8 mouse cellular contexts compared by ENCODE assay signal in the genomic region with DNA sequence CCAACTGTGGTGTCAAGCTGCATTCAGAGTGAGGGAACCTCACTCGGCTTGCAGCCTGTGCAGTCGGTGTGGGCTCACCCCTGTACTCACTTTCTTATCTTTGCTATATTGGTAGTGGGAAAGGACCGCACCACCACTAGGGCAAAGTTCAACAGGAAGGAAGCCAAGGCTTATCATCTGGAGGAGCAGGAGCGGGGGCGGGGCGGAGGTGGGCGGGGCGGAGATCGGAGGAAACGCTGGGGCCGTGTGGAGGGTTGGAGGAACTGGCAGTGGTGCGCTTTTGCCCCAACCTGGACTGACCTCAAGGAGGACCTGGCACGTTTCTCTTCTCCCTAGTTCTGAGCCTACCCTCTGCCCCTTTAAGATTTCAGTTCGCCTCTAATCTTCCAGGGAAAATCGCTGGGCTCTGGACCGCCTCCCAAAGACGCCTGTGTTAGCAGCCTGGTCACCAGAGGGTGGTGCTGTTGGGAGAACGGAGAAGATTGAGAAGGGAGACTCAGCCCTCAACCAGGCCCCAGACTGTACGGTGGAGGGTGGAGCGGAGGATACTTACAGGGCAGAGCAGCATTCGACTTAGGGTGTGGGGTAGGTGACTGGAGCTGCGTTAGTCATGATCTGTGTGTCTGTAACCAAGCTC. TPM values are rescaled to one million over a fixed set of nuclear protein-coding genes. Genes with fewer than 3 reads are reported as not detected.
DNase-seq lines count a peak whose midpoint lies in the region; ATAC-seq and TF ChIP-seq lines count a peak whose summit lies in the region.

No protein-coding gene starts in this region.

- 4% methylated on average over 22 of the region's 22 CpGs for WGBS in forebrain, postnatal 0 days
- WGBS in hindbrain, embryonic 10.5 days = 3% methylated on average over 22 of the region's 22 CpGs

- no peaks in the 10 kb centered on the region for H3K9me3 ChIP-seq in forebrain, postnatal 0 days (ENCODE audit: low read length)
- H3K9me3 ChIP-seq in hindbrain, embryonic 10.5 days = no peaks in the 10 kb centered on the region

- TF ChIP-seq CTCF in forebrain, postnatal 0 days (IDR thresholded peaks at IDR 0.05; ENCODE audit: low read depth) = peak; percentile 74

- peak overlapping the region; percentile 35 for H3K4me3 ChIP-seq in forebrain, postnatal 0 days (ENCODE audit: low read depth, low read length)
- H3K4me3 ChIP-seq in hindbrain, embryonic 10.5 days = peak overlapping the region; percentile 53

- peak; percentile 97 for ATAC-seq in forebrain, postnatal 0 days

- no peaks in the 10 kb centered on the region for H3K36me3 ChIP-seq in forebrain, postnatal 0 days (ENCODE audit: insufficient read depth)
- H3K36me3 ChIP-seq in hindbrain, embryonic 10.5 days = no peaks in the 10 kb centered on the region

- H3K27me3 ChIP-seq in forebrain, postnatal 0 days (ENCODE audit: insufficient read depth, low read length) = no peaks in the 10 kb centered on the region
- H3K27me3 ChIP-seq in hindbrain, embryonic 10.5 days (ENCODE audit: insufficient read depth, poor library complexity, severe bottlenecking) = 0 out of 2 replicates have a peak, but pooled peaks cover 4% of the 10 kb centered on the region

- H3K4me1 ChIP-seq in forebrain, postnatal 0 days (ENCODE audit: insufficient read depth) = no peaks in the 10 kb centered on the region
- H3K4me1 ChIP-seq in hindbrain, embryonic 10.5 days (replicated peaks) = peaks cover 21% of the 10 kb centered on the region

- peak overlapping the region; percentile 52 for H3K4me2 ChIP-seq in forebrain, postnatal 0 days (ENCODE audit: low read depth)

- peak overlapping the region; percentile 47 for H3K9ac ChIP-seq in forebrain, postnatal 0 days

- peak; percentile 93 for DNase-seq in R1 (ENCODE audit: low read depth, low spot score)
- DNase-seq in cerebellum, adult 8-10 months = peak; percentile 63
- DNase-seq in forebrain, postnatal 0 days = peak; percentile 83
- DNase-seq in hindbrain, embryonic 10.5 days (ENCODE audit: low spot score) = peak; percentile 82
- peak; percentile 72 to 78 for DNase-seq in layer of hippocampus, postnatal 10 days (ENCODE audit: low spot score in 2 of 2)
- peak; percentile 84 to 87 for DNase-seq in lung, postnatal 4 days
- peak; percentile 88 for DNase-seq in retina, postnatal 1 day
- peak; percentile 58 for DNase-seq in urinary bladder, adult 2 months (ENCODE audit: low spot score)

- H3K27ac ChIP-seq in forebrain, postnatal 0 days (ENCODE audit: low read depth, low read length) = no peak overlapping the region
- H3K27ac ChIP-seq in hindbrain, embryonic 10.5 days = peak overlapping the region; percentile 85

RNA-seq across cellular contexts. Expression of a gene that starts 23.1 kb away (rescaled TPM):
- 184 and 223 TPM in 2 replicates for total RNA-seq in forebrain, postnatal 0 days (2014; rRNA removed)
- 1,167 and 1,378 TPM in 2 replicates for polyA plus RNA-seq in forebrain, postnatal 0 days (2015; fragmentation: Nextera tagmentation; extraction: Ambion mirVana)
- polyA plus RNA-seq in hindbrain, embryonic 10.5 days (2016; fragmentation: Nextera tagmentation; extraction: Ambion mirVana) = 1,109 and 1,208 TPM in 2 replicates
- total RNA-seq in layer of hippocampus, postnatal 10 days (2021) = 100 to 1,000 TPM; 373 to 393 TPM
- polyA plus RNA-seq in urinary bladder, adult 2 months (2012; rRNA removed) = 1,059 and 1,122 TPM in 2 replicates

RNA-seq across cellular contexts. Expression of a gene that starts 53.9 kb away (rescaled TPM):
- total RNA-seq in forebrain, postnatal 0 days (2014; rRNA removed) = 30.5 and 42.4 TPM in 2 replicates
- polyA plus RNA-seq in forebrain, postnatal 0 days (2015; fragmentation: Nextera tagmentation; extraction: Ambion mirVana) = 9.8 and 20.5 TPM in 2 replicates
- polyA plus RNA-seq in hindbrain, embryonic 10.5 days (2016; fragmentation: Nextera tagmentation; extraction: Ambion mirVana) = 19.4 and 19.7 TPM in 2 replicates
- total RNA-seq in layer of hippocampus, postnatal 10 days (2021) = 10 to 100 TPM; 68.4 to 75.3 TPM
- 9.0 and 19.4 TPM in 2 replicates for polyA plus RNA-seq in urinary bladder, adult 2 months (2012; rRNA removed)
